Mouse (Mus musculus) liver, embryonic 11.5 days (tissue): ENCODE measurements at regions not wholly inside any gene's neighbourhood (a gene's known extent, or its start where the extent isn't known, plus 50 kb on each side); places are given as distances from the start of the nearest gene placed in this dataset.
A peak's percentile ranks its signal among the peaks of the same experiment; 100 is the strongest.
"Not testable (repeated sequence)": the region's sequence is repeated elsewhere in the genome, so short reads cannot be mapped to it uniquely, and the experiment has no call there.

Source experiments
- ATAC-seq: fragments of 200-750 bp; cut with Nextera tagmentation; replicated peaks from 2 replicates; pipeline ENCODE4 v1.8.0; 2017; ENCODE audit warnings: moderate number of reproducible peaks, mild to moderate bottlenecking, moderate TSS enrichment, moderate library complexity; ENCODE audit not compliant: low FRiP score
- DNase-seq: peaks from one replicate; pipeline ENCODE4 v3.0.0-alpha.2; 2017; ENCODE audit warnings: low spot score
- H3K27ac ChIP-seq: fragments of 300-500 bp; sonication (generic); 2 replicates; pipeline ENCODE4 v1.5.1; 2014; ENCODE audit warnings: mild to moderate bottlenecking, low read depth, low read length, control low read depth
- H3K27me3 ChIP-seq: fragments of 300-500 bp; sonication (generic); replicated peaks from 2 replicates; pipeline ENCODE4 v1.6.1; 2014; ENCODE audit warnings: low read length, mixed read lengths; ENCODE audit not compliant: control insufficient read depth, insufficient read depth
- H3K36me3 ChIP-seq: fragments of 300-500 bp; sonication (generic); 2 replicates; pipeline ENCODE4 v1.6.1; 2014; ENCODE audit warnings: mild to moderate bottlenecking, low read length, moderate library complexity, mixed read lengths; ENCODE audit not compliant: control insufficient read depth, insufficient read depth
- H3K4me1 ChIP-seq: fragments of 300-500 bp; sonication (generic); replicated peaks from 2 replicates; pipeline ENCODE4 v1.6.1; 2014; ENCODE audit warnings: low read length, mixed read lengths; ENCODE audit not compliant: control insufficient read depth, insufficient read depth
- H3K4me2 ChIP-seq: fragments of 300-500 bp; sonication (generic); 2 replicates; pipeline ENCODE4 v1.6.1; 2014; ENCODE audit warnings: mild to moderate bottlenecking, control low read depth, moderate library complexity
- H3K4me3 ChIP-seq: fragments of 300-500 bp; sonication (generic); 2 replicates; pipeline ENCODE4 v1.5.1; 2014; ENCODE audit warnings: low read depth, low read length, control low read depth
- H3K9ac ChIP-seq: fragments of 300-500 bp; sonication (generic); 2 replicates; pipeline ENCODE4 v1.6.1; 2014; ENCODE audit warnings: low read depth, low read length, control low read depth
- H3K9me3 ChIP-seq: fragments of 300-500 bp; sonication (generic); 2 replicates; pipeline ENCODE4 v1.6.1; 2016; ENCODE audit warnings: low read length, inconsistent platforms, mixed read lengths; ENCODE audit not compliant: control insufficient read depth
- WGBS: fragments of 180-500 bp; shearing (Covaris S2); extraction: QIAGEN DNeasy Blood & Tissue Kit; methylation state at CpG from one replicate; pipeline ENCODE4 v1.1.7; 2014; 5-methylcytosine and 5-hydroxymethylcytosine counted together

DNA sequence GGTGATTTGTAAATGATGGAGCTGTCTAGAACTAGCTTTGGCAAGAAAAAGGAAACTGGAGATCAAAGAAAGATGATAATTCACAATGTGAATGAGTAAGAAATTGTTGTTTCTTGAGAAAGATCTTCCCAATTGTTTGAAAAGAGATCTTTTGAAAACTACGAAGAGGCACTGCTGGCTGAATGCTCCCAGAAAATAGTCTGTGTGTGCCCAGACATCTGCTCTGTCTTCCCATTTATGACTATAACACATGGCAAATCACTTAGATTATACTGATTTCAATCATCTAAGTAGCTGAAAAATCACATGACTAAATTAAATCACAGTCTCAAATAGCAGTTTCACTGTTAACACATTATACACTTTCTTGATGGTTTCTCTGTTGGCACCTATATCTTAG lies 434.2 kb upstream of the Sema6d start:
- Histone ChIP-seq H3K27me3 (no peaks in the 10 kb centered on the region), H3K9ac (no peak overlapping the region), H3K27ac (no peak overlapping the region), H3K36me3 (no peaks in the 10 kb centered on the region), H3K4me2 (no peak overlapping the region), H3K4me1 (no peaks in the 10 kb centered on the region), H3K4me3 (no peak overlapping the region), H3K9me3 (no peaks in the 10 kb centered on the region)
- DNase-seq (no peak), ATAC-seq (no peak)
- 77% methylated on average over 1 of the region's 1 CpGs for WGBS

DNA sequence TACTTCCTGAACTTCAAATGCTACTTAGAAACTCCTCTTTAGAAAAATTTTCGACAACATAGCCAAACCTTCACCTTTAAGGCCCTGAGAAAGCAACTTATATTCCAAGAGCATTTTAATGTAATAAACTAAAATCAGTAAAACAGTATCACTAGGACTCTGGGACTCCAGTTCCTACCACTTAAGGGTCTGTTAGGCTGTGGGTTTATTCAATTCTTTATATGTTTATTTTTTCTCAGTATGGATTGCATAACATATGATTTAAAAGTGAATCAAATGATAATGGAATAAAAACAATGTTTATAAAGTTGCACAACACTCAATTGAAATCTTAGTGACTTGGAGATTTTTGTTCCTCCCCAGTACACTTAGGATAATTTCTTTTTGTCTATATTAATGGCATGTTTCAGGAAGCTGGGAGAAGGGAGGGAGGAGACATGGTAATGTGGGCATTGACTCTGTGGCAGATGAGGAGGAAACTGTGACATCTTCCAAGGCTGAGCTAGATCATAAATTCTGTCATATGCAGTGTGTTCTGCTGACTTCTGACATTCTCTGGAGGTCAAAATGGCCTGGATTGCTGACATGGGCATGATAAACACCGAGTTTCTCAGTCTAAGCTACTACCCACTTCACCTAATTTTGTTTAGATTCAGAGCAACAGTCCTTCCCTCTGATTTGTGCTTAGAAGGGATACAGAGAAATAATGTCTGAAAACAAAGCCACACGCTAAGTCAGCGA lies 401.3 kb upstream of the Sema6d start:
- no peak for DNase-seq
- no peak for ATAC-seq
- H3K4me2 ChIP-seq: no peak overlapping the region

DNA sequence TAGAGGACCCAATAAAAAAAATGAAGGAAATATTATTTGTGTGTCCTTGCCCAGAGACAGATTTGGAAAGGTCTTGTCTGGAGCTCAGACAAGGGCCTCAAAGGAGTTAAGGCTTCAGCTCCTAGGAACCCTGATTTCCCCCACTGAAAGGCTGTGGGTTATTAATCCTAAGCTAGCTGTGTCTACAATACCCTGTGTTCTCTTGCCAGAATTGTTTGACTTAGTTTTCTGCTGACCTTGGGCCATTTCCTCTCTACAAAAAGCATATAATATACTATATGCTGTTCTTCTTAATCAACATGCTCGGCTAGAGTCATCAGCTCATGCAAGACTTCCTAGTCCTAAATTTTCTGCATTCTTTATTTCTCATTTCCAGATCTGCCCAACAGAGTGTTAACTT lies 400.0 kb upstream of the Sema6d start:
- no peak overlapping the region for H3K4me3 ChIP-seq
- no peak overlapping the region for H3K27ac ChIP-seq
- no peak overlapping the region for H3K9ac ChIP-seq
- WGBS: 78% methylated on average over 1 of the region's 1 CpGs
- no peaks in the 10 kb centered on the region for H3K36me3 ChIP-seq
- ATAC-seq (no peak), DNase-seq (no peak)
- H3K4me1 ChIP-seq: no peaks in the 10 kb centered on the region
- no peak overlapping the region for H3K4me2 ChIP-seq
- H3K27me3 ChIP-seq: no peaks in the 10 kb centered on the region
- H3K9me3 ChIP-seq: no peaks in the 10 kb centered on the region

More for the DNA sequence above, 401.3 kb upstream of the Sema6d start:
- Histone ChIP-seq H3K36me3 (no peaks in the 10 kb centered on the region), H3K4me1 (no peaks in the 10 kb centered on the region), H3K27me3 (no peaks in the 10 kb centered on the region), H3K27ac (no peak overlapping the region), H3K9ac (no peak overlapping the region), H3K4me3 (no peak overlapping the region), H3K9me3 (no peaks in the 10 kb centered on the region)
- WGBS: 64% methylated on average over 4 of the region's 4 CpGs

DNA sequence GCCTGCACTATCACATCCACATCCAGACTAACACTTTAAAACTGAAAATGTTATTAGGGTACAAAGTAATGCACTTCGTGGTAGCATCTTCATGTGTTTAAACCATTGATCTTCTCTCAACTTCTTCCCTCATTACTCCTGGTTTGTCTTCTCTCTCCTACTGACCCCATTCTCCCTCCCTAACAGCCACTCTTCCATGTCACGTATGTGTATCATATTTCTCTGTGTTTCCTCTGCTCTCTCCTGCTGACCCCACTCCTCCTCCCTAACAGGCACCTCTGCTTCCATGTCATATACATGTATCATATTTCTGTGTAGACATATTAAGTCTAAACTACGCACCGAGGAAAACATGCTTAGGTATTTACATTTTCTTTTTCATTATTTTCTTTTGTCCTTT lies 350.1 kb upstream of the Sema6d start:
- 79% methylated on average over 4 of the region's 4 CpGs for WGBS
- DNase-seq: no peak
- Histone ChIP-seq H3K9me3 (no peaks in the 10 kb centered on the region), H3K27ac (no peak overlapping the region), H3K36me3 (no peaks in the 10 kb centered on the region), H3K4me1 (no peaks in the 10 kb centered on the region), H3K4me3 (no peak overlapping the region), H3K4me2 (no peak overlapping the region), H3K27me3 (no peaks in the 10 kb centered on the region), H3K9ac (no peak overlapping the region)
- no peak for ATAC-seq

DNA sequence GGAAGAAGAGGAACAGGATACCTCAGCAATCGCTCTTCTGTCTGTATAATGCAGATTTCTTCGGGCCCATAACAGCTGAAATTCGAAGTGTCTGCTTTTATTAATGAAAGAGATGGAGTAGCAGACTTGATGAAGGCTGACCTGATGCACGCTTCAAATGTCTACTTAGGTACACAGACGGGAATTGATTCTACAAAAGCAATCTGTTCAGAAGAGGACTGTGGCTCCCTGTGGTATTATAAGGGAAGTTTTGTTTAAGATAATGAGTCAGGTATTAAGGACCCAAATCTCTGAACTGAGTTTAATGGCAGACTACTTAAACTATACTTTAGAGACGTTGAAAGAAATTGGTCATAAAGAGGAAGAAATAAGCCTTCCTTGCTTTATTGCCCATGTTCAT lies 349.2 kb upstream of the Sema6d start:
- Histone ChIP-seq H3K36me3 (no peaks in the 10 kb centered on the region), H3K4me1 (no peaks in the 10 kb centered on the region), H3K9me3 (no peaks in the 10 kb centered on the region), H3K27me3 (no peaks in the 10 kb centered on the region), H3K4me2 (no peak overlapping the region), H3K4me3 (no peak overlapping the region), H3K27ac (no peak overlapping the region), H3K9ac (no peak overlapping the region)
- DNase-seq: no peak
- ATAC-seq: no peak
- 78% methylated on average over 6 of the region's 6 CpGs for WGBS

DNA sequence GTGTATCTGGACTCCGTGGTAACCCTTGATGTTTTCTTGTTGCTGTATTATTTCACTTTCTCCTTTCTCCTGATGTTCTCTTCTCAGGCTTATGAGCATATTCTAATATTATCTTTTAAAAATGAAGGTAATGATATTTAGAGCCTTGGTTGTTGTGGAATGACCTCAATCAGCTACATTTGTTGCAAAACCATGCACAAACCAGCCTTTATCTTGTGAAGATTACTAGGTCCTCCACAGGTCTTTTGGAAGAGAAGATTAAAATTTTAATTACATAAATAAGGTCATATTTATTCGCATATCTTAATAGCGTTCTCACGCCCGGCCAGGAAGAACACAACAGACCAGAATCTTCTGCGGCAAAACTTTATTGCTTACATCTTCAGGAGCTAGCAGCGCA lies 335.5 kb upstream of the Sema6d start:
- WGBS: 81% methylated on average over 7 of the region's 7 CpGs
- ATAC-seq (no peak), DNase-seq (no peak)
- Histone ChIP-seq H3K27me3 (no peaks in the 10 kb centered on the region), H3K27ac (no peak overlapping the region), H3K4me3 (no peak overlapping the region), H3K9ac (no peak overlapping the region), H3K4me1 (no peaks in the 10 kb centered on the region), H3K36me3 (no peaks in the 10 kb centered on the region), H3K4me2 (peak overlapping the region; percentile 17; the same call in 1 of the 2 replicates), H3K9me3 (no peaks in the 10 kb centered on the region)

DNA sequence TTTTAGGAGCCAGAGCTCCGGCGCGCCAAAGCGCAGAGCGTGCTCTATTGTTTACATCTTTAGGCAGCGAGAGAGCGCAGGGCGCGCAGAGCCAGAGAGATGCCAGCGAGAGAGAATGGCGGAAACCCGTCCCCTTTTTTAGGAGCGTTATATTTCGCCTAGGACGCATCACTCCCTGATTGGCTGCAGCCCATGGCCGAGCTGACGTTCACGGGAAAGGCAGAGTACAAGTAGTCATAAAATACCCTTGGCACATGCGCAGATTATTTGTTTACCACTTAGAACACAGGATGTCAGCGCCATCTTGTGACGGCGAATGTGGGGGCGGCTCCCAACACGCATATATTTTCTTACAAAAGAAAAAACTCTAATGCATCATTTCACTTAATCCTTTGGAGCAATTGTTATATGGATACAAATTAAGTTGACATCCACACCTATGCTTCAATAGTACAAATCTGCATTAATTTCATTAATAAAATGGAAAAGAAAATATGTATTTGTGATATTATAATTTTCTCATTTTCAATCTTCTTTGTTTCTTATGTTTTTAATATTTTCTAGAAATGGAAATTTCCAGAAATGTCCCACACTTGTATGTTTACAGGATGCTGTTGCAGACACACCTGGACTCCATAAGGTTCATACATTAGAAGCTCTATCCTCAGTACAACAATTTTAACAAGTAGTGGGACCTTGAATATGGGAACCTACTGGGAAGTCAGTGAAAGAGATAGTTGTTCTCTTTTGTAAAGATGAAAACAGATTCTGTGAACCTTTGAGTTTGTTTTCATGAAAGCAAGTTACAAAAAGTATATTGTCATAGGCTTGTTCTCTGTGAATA lies 334.9 kb upstream of the Sema6d start:
- H3K9me3 ChIP-seq, H3K27me3 ChIP-seq, H3K9ac ChIP-seq, H3K27ac ChIP-seq, DNase-seq, H3K4me1 ChIP-seq, H3K4me3 ChIP-seq, H3K4me2 ChIP-seq, ATAC-seq, H3K36me3 ChIP-seq: not testable (repeated sequence)
- WGBS: 65% methylated on average over 10 of the region's 24 CpGs

DNA sequence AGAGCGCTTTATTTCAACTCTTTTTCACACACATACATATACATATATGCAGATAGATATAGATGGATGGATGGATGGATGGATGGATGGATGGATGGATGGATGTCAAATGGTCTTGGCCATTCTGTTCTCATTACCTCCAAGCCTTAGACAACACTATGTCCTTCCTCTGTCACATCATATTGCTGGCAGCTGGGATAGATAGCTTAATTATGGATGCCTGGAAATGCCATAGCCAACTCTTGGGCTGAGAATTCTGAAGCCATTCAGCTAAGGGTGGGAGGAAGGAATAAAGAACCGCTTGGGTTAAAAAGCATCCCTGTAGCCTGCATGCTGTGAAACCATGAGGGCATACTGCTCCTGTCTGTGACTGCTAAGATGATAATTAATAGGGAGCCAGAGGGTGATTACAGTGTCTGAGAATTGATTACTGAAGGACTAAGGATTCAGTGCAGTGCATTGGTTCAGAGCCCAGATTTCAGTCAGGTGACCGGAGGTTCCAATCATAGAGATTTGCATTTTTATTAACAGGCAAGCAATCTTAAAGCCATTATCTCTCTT lies 290.5 kb upstream of the Sema6d start:
- H3K9me3 ChIP-seq: no peaks in the 10 kb centered on the region
- 89% methylated on average over 3 of the region's 3 CpGs for WGBS
- ATAC-seq (no peak), DNase-seq (no peak)
- H3K36me3 ChIP-seq: no peaks in the 10 kb centered on the region
- no peak overlapping the region for H3K4me3 ChIP-seq
- H3K4me1 ChIP-seq: no peaks in the 10 kb centered on the region
- no peak overlapping the region for H3K27ac ChIP-seq
- H3K27me3 ChIP-seq: no peaks in the 10 kb centered on the region
- H3K9ac ChIP-seq: no peak overlapping the region
- H3K4me2 ChIP-seq: no peak overlapping the region
